Mouse (Mus musculus): ENCODE measurements around the gene Isoc2b.

GRCm38 (mm10) chr7:4906466-4906950 is 36.5 kb upstream of the Isoc2b start, which contains the start of gene Gm36210:
- no peak for TF ChIP-seq CTCF (IDR thresholded peaks at IDR 0.05; ENCODE audit: low read depth, low read length)
- TF ChIP-seq EP300 (IDR thresholded peaks at IDR 0.05; ENCODE audit: insufficient read depth, low read depth, low read length), result no peak
- no peak for TF ChIP-seq POLR2A (IDR thresholded peaks at IDR 0.05; ENCODE audit: insufficient read depth, low read length)

Measured in ES-Bruce4 (cell line).